Mouse (Mus musculus) cerebellum, postnatal 36 days (tissue): ENCODE results near the gene Pdzrn4.

Source experiments
- DNase-seq, 2 experiments: peaks; one replicate each; pipeline ENCODE4 v3.0.0; 2021 to 2022; ENCODE audit warnings: mixed read lengths in 2 of 2

Pdzrn4 gene

GRCm38 (mm10) chr15:92752167-92752566 is 355.5 kb downstream of the Pdzrn4 start:
- no peak for DNase-seq

- no peak for DNase-seq
These were observed 355.9 kb downstream of the Pdzrn4 start for GRCm38 (mm10) chr15:92752578-92752977.

GRCm38 (mm10) chr15:92757085-92757903 is 360.6 kb downstream of the Pdzrn4 start:
- no peak for DNase-seq

GRCm38 (mm10) chr15:92759001-92759400 is 362.3 kb downstream of the Pdzrn4 start:
- DNase-seq: no peak

DNA sequence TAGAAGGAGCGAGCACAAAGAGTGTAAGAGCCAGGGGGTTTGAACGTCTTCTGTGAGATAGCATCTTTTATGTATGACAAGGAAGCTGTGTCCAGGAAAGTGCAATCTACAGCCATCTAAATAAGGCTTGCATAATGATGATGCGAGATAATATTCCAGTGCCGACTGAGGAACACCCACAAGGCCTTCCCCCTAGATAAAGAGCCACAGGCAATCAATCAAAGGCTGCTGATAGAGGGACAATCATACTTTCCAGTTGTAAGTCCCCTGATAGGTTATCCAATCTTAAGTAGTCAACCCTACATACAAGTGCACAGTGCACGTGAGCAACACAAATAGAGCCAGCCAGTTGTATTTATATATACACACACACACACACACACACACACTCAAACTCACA is 366.6 kb downstream of the Pdzrn4 start:
- no peak for DNase-seq

DNA sequence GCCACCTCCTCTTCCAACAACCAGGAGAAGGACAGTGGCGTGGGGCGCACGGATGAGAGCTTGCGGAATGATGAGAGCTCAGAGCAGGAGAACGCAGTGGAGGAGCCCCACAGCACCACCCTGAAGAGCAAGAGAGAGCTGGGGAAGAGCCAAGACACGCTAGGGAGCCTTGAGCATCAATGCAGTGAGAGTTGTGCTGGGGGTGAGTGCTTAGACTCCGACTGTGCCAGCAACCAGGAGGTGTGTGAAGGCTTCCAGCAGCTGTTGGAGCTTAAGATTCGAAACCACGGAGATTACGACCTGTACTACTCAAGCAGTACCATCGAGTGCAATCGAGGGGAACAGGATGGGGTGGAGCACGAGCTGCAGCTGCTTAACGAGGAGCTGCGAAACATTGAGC is 372.9 kb downstream of the Pdzrn4 start:
- no peak for DNase-seq

DNA sequence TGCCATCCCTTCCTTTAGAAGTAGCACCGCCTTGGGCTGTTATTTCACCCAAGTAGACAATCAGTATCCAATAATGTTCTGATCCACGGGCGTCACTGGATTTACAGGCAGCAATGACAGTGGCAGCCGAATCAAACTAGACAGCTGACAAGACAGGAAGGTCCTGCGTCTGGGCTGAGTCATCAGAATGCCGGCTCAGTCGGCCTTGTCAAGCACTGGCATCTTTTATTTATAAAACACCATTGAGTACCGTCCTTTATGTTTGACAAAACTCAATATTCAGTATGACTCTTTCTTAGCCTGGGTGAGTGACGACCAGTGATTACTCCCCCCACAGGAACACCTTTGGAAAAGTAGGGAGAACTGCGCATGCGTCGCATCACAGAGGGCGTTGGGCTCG is 391.4 kb downstream of the Pdzrn4 start:
- no peak for DNase-seq

GRCm38 (mm10) chr15:92794275-92794674 is 397.6 kb downstream of the Pdzrn4 start:
- DNase-seq: no peak

DNA sequence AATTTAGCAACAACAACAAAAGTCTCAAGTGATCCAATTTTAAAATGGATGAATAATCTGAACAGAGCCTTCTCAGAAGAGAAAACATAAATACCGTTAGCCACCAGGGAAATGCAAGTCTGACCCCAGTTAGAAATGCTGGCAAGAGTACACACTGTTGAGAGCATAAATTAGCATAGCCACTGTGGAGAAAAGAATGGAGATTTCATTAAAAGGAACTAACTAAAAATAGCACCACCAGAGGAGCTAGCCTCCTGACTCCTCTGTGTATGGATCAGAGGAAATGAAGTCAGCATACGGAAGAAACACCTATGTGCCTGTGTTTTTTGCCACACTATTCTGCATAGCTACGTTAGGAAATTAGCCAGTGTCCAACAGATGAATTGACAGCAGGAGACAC is 409.3 kb downstream of the Pdzrn4 start:
- DNase-seq: no peak

DNA sequence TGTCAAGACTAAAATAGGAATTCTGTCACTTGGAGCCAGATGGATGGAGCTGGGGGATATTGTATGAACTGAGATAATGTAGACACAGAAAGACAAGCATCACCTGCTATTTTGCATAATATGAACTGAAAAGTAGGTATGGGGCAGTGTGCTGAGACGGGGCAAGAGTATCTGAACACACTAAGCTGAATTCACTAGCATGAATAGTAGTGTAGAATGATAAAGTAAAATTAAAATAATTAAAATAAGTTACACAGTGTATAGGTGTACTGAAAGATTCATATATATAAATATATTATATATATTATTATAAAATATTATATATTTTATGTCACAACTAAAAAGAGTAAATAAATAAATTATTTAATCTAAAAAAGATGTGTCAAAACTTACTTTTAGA is 409.7 kb downstream of the Pdzrn4 start:
- no peak for DNase-seq
